Mouse (Mus musculus) hindbrain, embryonic 14.5 days (tissue): ENCODE results near the gene Vill. TPM values are rescaled to one million over a fixed set of nuclear protein-coding genes. Genes with fewer than 3 reads are reported as not detected.

Experiments used
- ATAC-seq: fragments of 200-750 bp; cut with Nextera tagmentation; 2 replicates; pipeline ENCODE4 v1.8.0; 2017; ENCODE audit warnings: moderate number of reproducible peaks, mild to moderate bottlenecking, moderate TSS enrichment, moderate library complexity; ENCODE audit not compliant: low FRiP score
- DNase-seq: peaks from one replicate; pipeline ENCODE4 v3.0.0-alpha.2; 2015; ENCODE audit warnings: low spot score
- H3K27ac ChIP-seq: fragments of 300-500 bp; sonication (generic); 2 replicates; pipeline ENCODE4 v1.5.1; 2014; ENCODE audit warnings: mild to moderate bottlenecking, moderate library complexity
- H3K27me3 ChIP-seq: fragments of 300-500 bp; sonication (generic); 2 replicates; pipeline ENCODE4 v1.6.1; 2014; ENCODE audit warnings: mild to moderate bottlenecking, low read length, mixed read lengths; ENCODE audit not compliant: control insufficient read depth, insufficient read depth
- H3K36me3 ChIP-seq: fragments of 300-500 bp; sonication (generic); replicated peaks from 2 replicates; pipeline ENCODE4 v1.6.1; 2014; ENCODE audit not compliant: control insufficient read depth, insufficient read depth
- H3K4me1 ChIP-seq: fragments of 300-500 bp; sonication (generic); replicated peaks from 2 replicates; pipeline ENCODE4 v1.6.1; 2014; ENCODE audit warnings: antibody characterized with exemption, low read length, mixed read lengths; ENCODE audit not compliant: control insufficient read depth, insufficient read depth
- H3K4me2 ChIP-seq: fragments of 300-500 bp; sonication (generic); replicated peaks from 2 replicates; pipeline ENCODE4 v1.6.1; 2014; ENCODE audit warnings: mild to moderate bottlenecking, moderate library complexity
- H3K4me3 ChIP-seq: fragments of 300-500 bp; sonication (generic); replicated peaks from 2 replicates; pipeline ENCODE4 v1.5.1; 2014; ENCODE audit warnings: mild to moderate bottlenecking, low read length
- H3K9ac ChIP-seq: fragments of 300-500 bp; sonication (generic); 2 replicates; pipeline ENCODE4 v1.6.1; 2014
- H3K9me3 ChIP-seq: fragments of 300-500 bp; sonication (generic); 2 replicates; pipeline ENCODE4 v1.6.1; 2016; ENCODE audit warnings: low read length; ENCODE audit not compliant: control insufficient read depth
- WGBS: fragments of 180-500 bp; shearing (Covaris S2); extraction: QIAGEN DNeasy Blood & Tissue Kit; methylation state at CpG from one replicate; pipeline ENCODE4 v1.1.7; 2014; 5-methylcytosine and 5-hydroxymethylcytosine counted together
- polyA plus RNA-seq: library from polyadenylated mRNA; unstranded; fragments of >200 nt; fragmentation: Nextera tagmentation; extraction: Ambion mirVana; gene quantifications from 2 replicates; pipeline ENCODE4 v1.2.1, GENCODE M21; 2014

Vill gene
- polyA plus RNA-seq, 1 experiment from 2014 or later: 3.1 TPM

GRCm38 (mm10) chr9:119033111-119033921 lies 19.3 kb upstream of the Vill start:
- ATAC-seq (peak; percentile 41; the same call in 1 of the 2 replicates), DNase-seq (peak; percentile 57)
- Histone ChIP-seq H3K4me2 (no peak overlapping the region), H3K27ac (peak overlapping the region; percentile 73), H3K36me3 (no peaks in the 10 kb centered on the region; the same call in 1 of the 2 replicates), H3K4me1 (peaks cover 37% of the 10 kb centered on the region), H3K27me3 (no peaks in the 10 kb centered on the region), H3K9ac (no peak overlapping the region; the same call in 1 of the 2 replicates), H3K9me3 (no peaks in the 10 kb centered on the region), H3K4me3 (no peak overlapping the region)
- WGBS: 59% methylated on average over 19 of the region's 19 CpGs

DNA sequence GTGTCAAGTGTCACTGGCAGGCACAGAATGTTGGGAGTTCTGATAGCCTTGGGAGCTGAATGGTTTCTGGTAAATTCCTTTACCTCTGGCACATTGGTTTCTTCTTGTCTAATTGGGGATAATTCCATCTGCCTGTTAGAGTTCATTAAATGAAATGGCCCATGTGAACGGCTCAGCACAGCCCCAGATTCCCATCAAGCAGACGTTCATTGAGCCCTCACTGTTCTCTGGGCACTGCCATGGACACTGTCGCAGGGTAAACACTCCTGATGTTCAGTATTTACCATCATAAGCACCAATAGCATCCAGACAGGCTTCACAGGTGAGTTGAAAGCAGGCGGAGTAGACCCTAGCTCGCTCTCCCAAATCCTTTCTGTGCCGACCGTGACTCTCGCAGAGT lies 18.5 kb upstream of the Vill start:
- Histone ChIP-seq H3K4me1 (peaks cover 37% of the 10 kb centered on the region), H3K27ac (peak overlapping the region; percentile 73), H3K4me3 (no peak overlapping the region), H3K4me2 (no peak overlapping the region), H3K36me3 (no peaks in the 10 kb centered on the region; the same call in 1 of the 2 replicates), H3K9me3 (no peaks in the 10 kb centered on the region), H3K27me3 (no peaks in the 10 kb centered on the region), H3K9ac (no peak overlapping the region)
- ATAC-seq (no peak), DNase-seq (no peak)
- 73% methylated on average over 8 of the region's 8 CpGs for WGBS

- H3K36me3 ChIP-seq: no peaks in the 10 kb centered on the region; the same call in 1 of the 2 replicates
- no peak overlapping the region for H3K9ac ChIP-seq
- no peaks in the 10 kb centered on the region for H3K9me3 ChIP-seq
- H3K27me3 ChIP-seq: no peaks in the 10 kb centered on the region
- DNase-seq: no peak
- peak overlapping the region; percentile 73 for H3K27ac ChIP-seq
- H3K4me2 ChIP-seq: no peak overlapping the region
- peaks cover 37% of the 10 kb centered on the region for H3K4me1 ChIP-seq
- no peak for ATAC-seq
- H3K4me3 ChIP-seq: no peak overlapping the region
- 51% methylated on average over 29 of the region's 29 CpGs for WGBS
Measured at GRCm38 (mm10) chr9:119034676-119035665, 17.6 kb upstream of the Vill start.

DNA sequence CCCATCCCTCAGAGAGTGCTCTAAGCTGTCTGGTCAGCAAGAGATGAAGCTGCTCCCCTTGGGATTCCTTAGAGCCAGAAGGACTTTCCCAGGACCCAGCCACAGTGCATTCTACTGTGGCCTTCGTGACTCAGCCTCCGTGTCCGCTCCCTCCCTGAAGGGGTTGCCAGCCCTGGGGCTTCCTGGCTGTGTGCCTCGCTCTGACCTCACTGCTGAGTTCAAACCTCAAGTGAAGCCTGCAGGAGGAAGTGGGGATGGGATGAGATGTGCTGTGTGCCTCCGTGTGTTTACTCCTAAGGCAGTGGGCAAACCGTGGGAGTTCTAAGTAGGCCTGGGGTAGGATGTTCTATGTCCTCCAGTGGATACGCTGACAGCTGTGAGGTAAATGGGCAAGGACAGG lies 16.7 kb upstream of the Vill start:
- peaks cover 37% of the 10 kb centered on the region for H3K4me1 ChIP-seq
- ATAC-seq (no peak), DNase-seq (no peak)
- H3K36me3 ChIP-seq: peaks cover 5% of the 10 kb centered on the region; the same call in 1 of the 2 replicates
- H3K4me2 ChIP-seq: no peak overlapping the region
- H3K9ac ChIP-seq: no peak overlapping the region
- no peak overlapping the region for H3K27ac ChIP-seq
- WGBS: 64% methylated on average over 7 of the region's 7 CpGs
- H3K27me3 ChIP-seq: no peaks in the 10 kb centered on the region
- H3K9me3 ChIP-seq: no peaks in the 10 kb centered on the region
- H3K4me3 ChIP-seq: no peak overlapping the region

- H3K4me1 ChIP-seq: peaks cover 33% of the 10 kb centered on the region
- no peak for ATAC-seq
- no peak overlapping the region for H3K9ac ChIP-seq
- H3K9me3 ChIP-seq: no peaks in the 10 kb centered on the region
- peaks cover 13% of the 10 kb centered on the region for H3K36me3 ChIP-seq
- no peak for DNase-seq
- no peak overlapping the region for H3K4me2 ChIP-seq
- no peak overlapping the region for H3K4me3 ChIP-seq
- no peaks in the 10 kb centered on the region for H3K27me3 ChIP-seq
- 75% methylated on average over 15 of the region's 15 CpGs for WGBS
- no peak overlapping the region for H3K27ac ChIP-seq
Measured at GRCm38 (mm10) chr9:119037076-119037730, 15.4 kb upstream of the Vill start.

DNA sequence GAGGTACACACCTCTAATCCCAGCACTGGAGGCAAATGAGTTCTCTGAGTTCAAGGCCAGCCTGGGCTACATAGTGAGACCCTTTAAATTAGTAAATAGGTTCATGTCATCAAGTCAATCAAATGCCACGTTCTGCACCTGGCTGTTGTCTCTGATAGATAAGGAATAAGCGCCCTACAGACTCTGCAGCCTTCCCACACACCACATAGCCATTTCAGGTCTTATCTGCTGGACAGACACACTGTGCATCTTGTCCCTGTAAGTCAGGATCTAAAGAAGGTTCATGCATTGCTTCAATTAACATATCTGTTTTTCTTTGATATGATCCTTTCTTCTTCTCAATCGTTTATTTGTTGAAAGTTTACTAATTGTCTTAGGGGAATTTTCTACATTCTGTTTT lies 14.0 kb upstream of the Vill start:
- WGBS: 93% methylated on average over 3 of the region's 3 CpGs
- no peak for DNase-seq

DNA sequence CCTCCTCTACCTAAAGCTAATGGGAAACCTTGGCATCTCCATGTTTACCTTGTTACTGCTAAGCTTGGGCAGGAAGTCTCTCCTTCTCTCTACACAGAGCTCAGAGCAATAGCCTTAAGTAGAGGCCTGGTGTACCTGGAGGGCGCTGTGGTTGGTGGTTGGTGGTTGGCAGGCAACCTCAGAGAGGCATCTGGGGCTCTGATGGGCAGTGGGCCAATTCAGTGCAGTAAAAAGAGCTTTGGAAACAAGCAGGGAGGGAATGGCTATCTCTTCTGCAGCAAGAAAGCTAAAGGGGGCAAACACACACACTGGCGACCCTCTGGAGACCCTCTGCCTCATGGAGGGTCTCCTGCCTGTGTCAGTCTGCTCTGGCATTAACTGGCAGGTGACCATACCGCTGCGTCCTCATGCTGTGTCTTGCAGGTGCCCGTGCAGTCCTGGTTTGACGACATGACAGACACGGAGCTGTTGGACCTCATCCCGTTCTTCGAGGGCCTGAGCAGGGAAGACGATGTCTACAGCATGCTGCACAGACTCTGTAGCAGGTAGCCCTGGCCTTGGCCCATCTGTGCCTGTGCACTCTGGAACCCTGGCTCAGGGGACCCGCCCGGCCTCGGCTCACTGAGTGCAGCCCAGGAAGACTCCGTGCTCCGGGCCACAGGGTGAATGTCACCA lies 12.3 kb upstream of the Vill start:
- 83% methylated on average over 15 of the region's 15 CpGs for WGBS
- H3K36me3 ChIP-seq: peaks cover 14% of the 10 kb centered on the region
- no peak for ATAC-seq
- 0 out of 2 replicates have a peak, but pooled peaks cover 7% of the 10 kb centered on the region for H3K4me1 ChIP-seq
- H3K9me3 ChIP-seq: no peaks in the 10 kb centered on the region
- no peak for DNase-seq
- no peaks in the 10 kb centered on the region for H3K27me3 ChIP-seq
- no peak overlapping the region for H3K9ac ChIP-seq
- no peak overlapping the region for H3K27ac ChIP-seq
- H3K4me2 ChIP-seq: no peak overlapping the region
- H3K4me3 ChIP-seq: no peak overlapping the region

More for the DNA sequence above, 14.0 kb upstream of the Vill start:
- Histone ChIP-seq H3K4me3 (no peak overlapping the region), H3K4me1 (peaks cover 19% of the 10 kb centered on the region; the same call in 1 of the 2 replicates), H3K27ac (no peak overlapping the region), H3K9me3 (no peaks in the 10 kb centered on the region), H3K27me3 (no peaks in the 10 kb centered on the region), H3K36me3 (peaks cover 14% of the 10 kb centered on the region), H3K9ac (no peak overlapping the region), H3K4me2 (no peak overlapping the region)
- ATAC-seq: no peak

DNA sequence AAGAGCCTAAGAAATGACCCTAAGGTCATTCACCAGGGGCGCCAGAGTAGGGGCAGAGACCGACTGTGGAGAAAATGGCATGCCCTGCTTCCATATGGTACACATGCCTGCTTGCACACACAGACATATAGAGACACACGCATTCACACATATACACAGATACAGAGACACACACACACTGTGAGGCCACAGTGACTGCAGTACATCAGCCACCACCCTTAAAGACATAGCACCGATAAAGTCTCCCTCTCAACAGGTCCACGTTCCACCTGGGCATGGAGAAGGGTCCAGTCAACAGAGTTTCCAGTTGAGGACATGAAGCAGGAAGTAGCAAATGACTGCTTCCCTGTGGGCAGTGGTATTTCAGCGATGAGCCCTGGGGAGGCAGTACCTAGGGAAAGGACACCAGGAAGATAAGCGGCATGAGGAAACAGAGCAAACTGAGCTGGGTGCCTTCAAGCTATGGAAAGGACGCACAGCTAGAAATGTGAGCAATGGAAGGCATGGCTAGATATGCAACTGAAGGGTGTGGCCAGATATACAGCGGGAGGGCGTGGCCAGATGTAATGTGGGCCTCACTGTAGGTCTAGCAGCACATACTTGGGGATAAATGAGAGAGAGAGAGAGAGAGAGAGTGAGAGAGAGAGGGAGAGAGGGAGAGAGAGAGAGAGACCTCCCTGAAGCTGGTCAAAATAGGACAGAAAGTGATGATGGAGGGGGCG lies 4.2 kb upstream of the Vill start:
- no peak overlapping the region for H3K27ac ChIP-seq
- H3K4me1 ChIP-seq: peaks cover 9% of the 10 kb centered on the region; the same call in 1 of the 2 replicates
- no peaks in the 10 kb centered on the region for H3K36me3 ChIP-seq
- H3K27me3 ChIP-seq: peaks cover 6% of the 10 kb centered on the region; the same call in 1 of the 2 replicates
- H3K9ac ChIP-seq: no peak overlapping the region
- DNase-seq: no peak
- no peak for ATAC-seq
- WGBS: 77% methylated on average over 11 of the region's 11 CpGs
- no peak overlapping the region for H3K4me2 ChIP-seq
- no peaks in the 10 kb centered on the region for H3K9me3 ChIP-seq
- H3K4me3 ChIP-seq: no peak overlapping the region
